Mouse (Mus musculus): ENCODE data around the gene Pts. TPM values are rescaled to one million over a fixed set of nuclear protein-coding genes. Genes with fewer than 3 reads are reported as not detected.

Gene Pts
- polyA plus RNA-seq, 1 experiment from 2014 or later: 79.0 TPM

- Histone ChIP-seq H3K36me3 (no peaks in the 10 kb centered on the region), H3K27ac (no peak overlapping the region), H3K9me3 (no peaks in the 10 kb centered on the region), H3K4me3 (replicated peaks) (no peak overlapping the region), H3K4me2 (no peak overlapping the region), H3K4me1 (replicated peaks) (no peaks in the 10 kb centered on the region), H3K27me3 (no peaks in the 10 kb centered on the region), H3K9ac (replicated peaks) (no peak overlapping the region)
- 90% methylated on average over 2 of the region's 2 CpGs for WGBS
- ATAC-seq (ENCODE audit: insufficient number of reproducible peaks, insufficient read depth, low FRiP score, low TSS enrichment, low read depth): no peak
Observed at GRCm38 (mm10) chr9:50553547-50553946, 25.0 kb upstream of the Pts start.

GRCm38 (mm10) chr9:50552206-50552605, 23.7 kb upstream of the Pts start:
- 75% methylated on average over 5 of the region's 5 CpGs for WGBS
- H3K36me3 ChIP-seq: no peaks in the 10 kb centered on the region
- ATAC-seq (ENCODE audit: insufficient number of reproducible peaks, insufficient read depth, low FRiP score, low TSS enrichment, low read depth): no peak

GRCm38 (mm10) chr9:50548936-50549335, 20.4 kb upstream of the Pts start:
- no peak overlapping the region for H3K9ac ChIP-seq (replicated peaks)
- no peak overlapping the region for H3K27ac ChIP-seq
- WGBS: 82% methylated on average over 4 of the region's 4 CpGs
- no peaks in the 10 kb centered on the region for H3K27me3 ChIP-seq
- no peak overlapping the region for H3K4me3 ChIP-seq (replicated peaks)
- no peaks in the 10 kb centered on the region for H3K4me1 ChIP-seq (replicated peaks)
- no peaks in the 10 kb centered on the region for H3K9me3 ChIP-seq
- H3K36me3 ChIP-seq: no peaks in the 10 kb centered on the region
- no peak overlapping the region for H3K4me2 ChIP-seq
- ATAC-seq (ENCODE audit: insufficient number of reproducible peaks, insufficient read depth, low FRiP score, low TSS enrichment, low read depth): no peak

More at GRCm38 (mm10) chr9:50552206-50552605, 23.7 kb upstream of the Pts start:
- no peak overlapping the region for H3K9ac ChIP-seq (replicated peaks)
- no peak overlapping the region for H3K4me2 ChIP-seq
- H3K27ac ChIP-seq: no peak overlapping the region
- no peak overlapping the region for H3K4me3 ChIP-seq (replicated peaks)
- H3K4me1 ChIP-seq (replicated peaks): no peaks in the 10 kb centered on the region
- H3K27me3 ChIP-seq: no peaks in the 10 kb centered on the region
- H3K9me3 ChIP-seq: no peaks in the 10 kb centered on the region

- H3K4me1 ChIP-seq (replicated peaks): no peaks in the 10 kb centered on the region
- no peaks in the 10 kb centered on the region for H3K36me3 ChIP-seq
- H3K4me2 ChIP-seq: no peak overlapping the region
- WGBS: 34% methylated on average over 5 of the region's 5 CpGs
- no peak overlapping the region for H3K27ac ChIP-seq
- H3K27me3 ChIP-seq: no peaks in the 10 kb centered on the region
- no peak for ATAC-seq (ENCODE audit: insufficient number of reproducible peaks, insufficient read depth, low FRiP score, low TSS enrichment, low read depth)
- H3K9ac ChIP-seq (replicated peaks): no peak overlapping the region
- no peak overlapping the region for H3K4me3 ChIP-seq (replicated peaks)
- no peaks in the 10 kb centered on the region for H3K9me3 ChIP-seq
Observed at GRCm38 (mm10) chr9:50547859-50548478, 19.4 kb upstream of the Pts start.

GRCm38 (mm10) chr9:50542401-50542800, 13.9 kb upstream of the Pts start:
- Histone ChIP-seq H3K27me3 (no peaks in the 10 kb centered on the region), H3K9ac (replicated peaks) (no peak overlapping the region), H3K36me3 (no peaks in the 10 kb centered on the region), H3K4me3 (replicated peaks) (no peak overlapping the region), H3K9me3 (no peaks in the 10 kb centered on the region), H3K4me2 (no peak overlapping the region), H3K4me1 (replicated peaks) (no peaks in the 10 kb centered on the region), H3K27ac (no peak overlapping the region)
- WGBS: 70% methylated on average over 9 of the region's 9 CpGs
- no peak for ATAC-seq (ENCODE audit: insufficient number of reproducible peaks, insufficient read depth, low FRiP score, low TSS enrichment, low read depth)

GRCm38 (mm10) chr9:50540170-50540569, 11.6 kb upstream of the Pts start:
- H3K27ac ChIP-seq: no peak overlapping the region
- H3K4me2 ChIP-seq: no peak overlapping the region
- no peaks in the 10 kb centered on the region for H3K4me1 ChIP-seq (replicated peaks)
- no peaks in the 10 kb centered on the region for H3K36me3 ChIP-seq
- no peak overlapping the region for H3K4me3 ChIP-seq (replicated peaks)
- H3K27me3 ChIP-seq: no peaks in the 10 kb centered on the region
- H3K9me3 ChIP-seq: no peaks in the 10 kb centered on the region
- 66% methylated on average over 7 of the region's 7 CpGs for WGBS
- H3K9ac ChIP-seq (replicated peaks): no peak overlapping the region
- no peak for ATAC-seq (ENCODE audit: insufficient number of reproducible peaks, insufficient read depth, low FRiP score, low TSS enrichment, low read depth)

- no peak overlapping the region for H3K4me3 ChIP-seq (replicated peaks)
- H3K27me3 ChIP-seq: no peaks in the 10 kb centered on the region
- WGBS: 57% methylated on average over 4 of the region's 4 CpGs
- no peaks in the 10 kb centered on the region for H3K4me1 ChIP-seq (replicated peaks)
- H3K36me3 ChIP-seq: no peaks in the 10 kb centered on the region
- no peak overlapping the region for H3K4me2 ChIP-seq
- no peak overlapping the region for H3K9ac ChIP-seq (replicated peaks)
- no peak overlapping the region for H3K27ac ChIP-seq
- ATAC-seq (ENCODE audit: insufficient number of reproducible peaks, insufficient read depth, low FRiP score, low TSS enrichment, low read depth): no peak
- no peaks in the 10 kb centered on the region for H3K9me3 ChIP-seq
Observed at GRCm38 (mm10) chr9:50537295-50537694, 8.8 kb upstream of the Pts start.

GRCm38 (mm10) chr9:50536603-50537135, 8.1 kb upstream of the Pts start:
- no peak for ATAC-seq (ENCODE audit: insufficient number of reproducible peaks, insufficient read depth, low FRiP score, low TSS enrichment, low read depth)
- no peak overlapping the region for H3K4me2 ChIP-seq
- no peak overlapping the region for H3K27ac ChIP-seq
- WGBS: 82% methylated on average over 7 of the region's 7 CpGs
- H3K4me3 ChIP-seq (replicated peaks): no peak overlapping the region
- no peaks in the 10 kb centered on the region for H3K4me1 ChIP-seq (replicated peaks)
- no peaks in the 10 kb centered on the region for H3K9me3 ChIP-seq
- no peaks in the 10 kb centered on the region for H3K27me3 ChIP-seq
- no peak overlapping the region for H3K9ac ChIP-seq (replicated peaks)
- no peaks in the 10 kb centered on the region for H3K36me3 ChIP-seq

- no peaks in the 10 kb centered on the region for H3K36me3 ChIP-seq
- no peaks in the 10 kb centered on the region for H3K27me3 ChIP-seq
- H3K9ac ChIP-seq (replicated peaks): no peak overlapping the region
- H3K4me2 ChIP-seq: no peak overlapping the region
- ATAC-seq (ENCODE audit: insufficient number of reproducible peaks, insufficient read depth, low FRiP score, low TSS enrichment, low read depth): no peak
- no peaks in the 10 kb centered on the region for H3K4me1 ChIP-seq (replicated peaks)
- no peak overlapping the region for H3K27ac ChIP-seq
- 85% methylated on average over 5 of the region's 5 CpGs for WGBS
- H3K4me3 ChIP-seq (replicated peaks): no peak overlapping the region
- H3K9me3 ChIP-seq: no peaks in the 10 kb centered on the region
Observed at GRCm38 (mm10) chr9:50535930-50536329, 7.4 kb upstream of the Pts start.

- 75% methylated on average over 3 of the region's 3 CpGs for WGBS
- no peak overlapping the region for H3K9ac ChIP-seq (replicated peaks)
- no peak for ATAC-seq (ENCODE audit: insufficient number of reproducible peaks, insufficient read depth, low FRiP score, low TSS enrichment, low read depth)
- H3K36me3 ChIP-seq: no peaks in the 10 kb centered on the region
- H3K9me3 ChIP-seq: no peaks in the 10 kb centered on the region
- no peaks in the 10 kb centered on the region for H3K4me1 ChIP-seq (replicated peaks)
- H3K27me3 ChIP-seq: no peaks in the 10 kb centered on the region
- H3K4me2 ChIP-seq: no peak overlapping the region
- no peak overlapping the region for H3K4me3 ChIP-seq (replicated peaks)
- H3K27ac ChIP-seq: no peak overlapping the region
Observed at GRCm38 (mm10) chr9:50533791-50534190, 5.3 kb upstream of the Pts start.

GRCm38 (mm10) chr9:50533328-50533727, 4.8 kb upstream of the Pts start:
- no peak overlapping the region for H3K9ac ChIP-seq (replicated peaks)
- H3K27ac ChIP-seq: no peak overlapping the region
- no peaks in the 10 kb centered on the region for H3K27me3 ChIP-seq
- H3K4me1 ChIP-seq (replicated peaks): no peaks in the 10 kb centered on the region
- H3K36me3 ChIP-seq: no peaks in the 10 kb centered on the region
- H3K9me3 ChIP-seq: no peaks in the 10 kb centered on the region
- ATAC-seq (ENCODE audit: insufficient number of reproducible peaks, insufficient read depth, low FRiP score, low TSS enrichment, low read depth): no peak
- no peak overlapping the region for H3K4me3 ChIP-seq (replicated peaks)
- H3K4me2 ChIP-seq: no peak overlapping the region
- 77% methylated on average over 11 of the region's 11 CpGs for WGBS

- no peak for ATAC-seq (ENCODE audit: insufficient number of reproducible peaks, insufficient read depth, low FRiP score, low TSS enrichment, low read depth)
- H3K36me3 ChIP-seq: no peaks in the 10 kb centered on the region
- H3K27ac ChIP-seq: no peak overlapping the region
- H3K4me1 ChIP-seq (replicated peaks): peaks cover 7% of the 10 kb centered on the region
- no peak overlapping the region for H3K4me3 ChIP-seq (replicated peaks)
- WGBS: 33% methylated on average over 2 of the region's 2 CpGs
- no peaks in the 10 kb centered on the region for H3K9me3 ChIP-seq
- no peak overlapping the region for H3K4me2 ChIP-seq
- no peak overlapping the region for H3K9ac ChIP-seq (replicated peaks)
- no peaks in the 10 kb centered on the region for H3K27me3 ChIP-seq
Observed at GRCm38 (mm10) chr9:50530890-50531289, 2.4 kb upstream of the Pts start.
